Mouse (Mus musculus) brain, embryonic 14.5 days (tissue): ENCODE results near the gene Ehd1.

Experiments
- CTCF ChIP-seq: fragments of 200-500 bp; IDR thresholded peaks from 2 replicates; pipeline ENCODE4 v1.5.1; 2012; ENCODE audit warnings: inconsistent platforms, mild to moderate bottlenecking, moderate library complexity, borderline replicate concordance; ENCODE audit not compliant: insufficient read depth, insufficient read length; ENCODE audit errors: extremely low read depth
- POLR2A ChIP-seq: fragments of 200-500 bp; IDR thresholded peaks from 2 replicates; pipeline ENCODE4 v1.6.1; 2012; ENCODE audit warnings: mild to moderate bottlenecking, inconsistent platforms, borderline replicate concordance; ENCODE audit not compliant: poor library complexity, insufficient read depth, insufficient read length, severe bottlenecking; ENCODE audit errors: extremely low read depth

DNA sequence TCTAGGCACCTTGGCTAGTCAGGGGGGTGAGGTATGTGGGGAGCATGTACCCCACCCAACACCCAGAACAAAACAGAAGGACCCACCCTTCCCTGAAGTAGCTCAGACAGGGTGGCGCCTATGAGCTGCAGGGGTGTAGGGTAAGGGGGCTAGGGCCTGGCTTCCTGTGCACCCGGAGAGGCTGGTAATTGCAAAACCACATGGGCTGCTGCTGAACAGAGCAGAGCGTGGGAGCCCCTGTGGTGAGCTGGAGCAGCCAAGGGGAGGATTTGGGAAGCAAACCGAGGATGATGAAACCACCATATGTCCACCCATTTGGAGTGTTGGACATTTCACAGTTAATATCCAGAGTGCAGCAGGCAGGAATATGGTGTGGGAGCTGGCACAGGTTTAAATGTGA lies 26.0 kb downstream of the Ehd1 start:
- no peak for TF ChIP-seq POLR2A
- TF ChIP-seq CTCF, result no peak
